Mouse (Mus musculus): ENCODE data around the gene Rhebl1. TPM values are rescaled to one million over a fixed set of nuclear protein-coding genes. Genes with fewer than 3 reads are reported as not detected.

Rhebl1 gene
- polyA plus RNA-seq, 1 experiment from 2014 or later = 9.5 TPM

DNA sequence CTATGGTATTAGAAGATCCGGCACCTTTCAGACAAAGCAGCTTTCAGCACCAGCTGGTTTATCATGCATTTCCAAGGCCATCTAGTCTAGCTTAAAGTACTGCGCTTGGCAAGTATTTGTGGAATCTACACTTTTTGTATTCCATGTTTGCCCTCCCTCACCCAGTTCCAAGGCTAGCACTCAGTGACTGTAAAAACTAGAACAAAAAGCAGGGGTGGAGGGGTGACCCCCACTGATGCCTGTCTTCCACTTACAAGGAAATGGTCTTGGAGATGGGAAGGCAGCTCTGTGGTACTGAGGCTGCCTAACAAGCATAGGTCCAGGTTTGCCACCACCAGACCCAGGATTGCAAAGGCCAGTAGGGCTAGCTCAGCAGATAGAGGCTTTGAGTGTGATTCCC, 8.3 kb upstream of the Rhebl1 start:
- peaks cover 7% of the 10 kb centered on the region; the same call in 1 of the 2 replicates for H3K4me1 ChIP-seq (ENCODE audit: insufficient read depth)
- TF ChIP-seq CTCF (IDR thresholded peaks at IDR 0.05; ENCODE audit: low read depth) = no peak
- H3K27ac ChIP-seq (ENCODE audit: low read depth) = no peak overlapping the region
- DNase-seq (no peak), ATAC-seq (ENCODE audit: insufficient read depth) (no peak)
- peaks cover 26% of the 10 kb centered on the region for H3K27me3 ChIP-seq (ENCODE audit: insufficient read depth, low read length)
- no peaks in the 10 kb centered on the region for H3K9me3 ChIP-seq (ENCODE audit: low read depth, low read length)
- no peak overlapping the region for H3K4me2 ChIP-seq
- 87% methylated on average over 2 of the region's 2 CpGs for WGBS
- no peak overlapping the region for H3K4me3 ChIP-seq (ENCODE audit: low read depth, low read length)
- H3K36me3 ChIP-seq (ENCODE audit: insufficient read depth) = peaks cover 28% of the 10 kb centered on the region
- no peak overlapping the region for H3K9ac ChIP-seq

- Histone ChIP-seq H3K9ac (no peak overlapping the region), H3K4me1 (ENCODE audit: insufficient read depth) (peaks cover 7% of the 10 kb centered on the region; the same call in 1 of the 2 replicates), H3K27ac (ENCODE audit: low read depth) (no peak overlapping the region), H3K9me3 (ENCODE audit: low read depth, low read length) (no peaks in the 10 kb centered on the region), H3K27me3 (ENCODE audit: insufficient read depth, low read length) (peaks cover 36% of the 10 kb centered on the region), H3K4me2 (no peak overlapping the region), H3K4me3 (ENCODE audit: low read depth, low read length) (no peak overlapping the region), H3K36me3 (ENCODE audit: insufficient read depth) (peaks cover 21% of the 10 kb centered on the region)
- WGBS = 61% methylated on average over 1 of the region's 1 CpGs
- no peak for TF ChIP-seq CTCF (IDR thresholded peaks at IDR 0.05; ENCODE audit: low read depth)
- no peak for DNase-seq
- no peak for ATAC-seq (ENCODE audit: insufficient read depth)
These were observed 7.2 kb upstream of the Rhebl1 start for GRCm38 (mm10) chr15:98901530-98901929.

DNA sequence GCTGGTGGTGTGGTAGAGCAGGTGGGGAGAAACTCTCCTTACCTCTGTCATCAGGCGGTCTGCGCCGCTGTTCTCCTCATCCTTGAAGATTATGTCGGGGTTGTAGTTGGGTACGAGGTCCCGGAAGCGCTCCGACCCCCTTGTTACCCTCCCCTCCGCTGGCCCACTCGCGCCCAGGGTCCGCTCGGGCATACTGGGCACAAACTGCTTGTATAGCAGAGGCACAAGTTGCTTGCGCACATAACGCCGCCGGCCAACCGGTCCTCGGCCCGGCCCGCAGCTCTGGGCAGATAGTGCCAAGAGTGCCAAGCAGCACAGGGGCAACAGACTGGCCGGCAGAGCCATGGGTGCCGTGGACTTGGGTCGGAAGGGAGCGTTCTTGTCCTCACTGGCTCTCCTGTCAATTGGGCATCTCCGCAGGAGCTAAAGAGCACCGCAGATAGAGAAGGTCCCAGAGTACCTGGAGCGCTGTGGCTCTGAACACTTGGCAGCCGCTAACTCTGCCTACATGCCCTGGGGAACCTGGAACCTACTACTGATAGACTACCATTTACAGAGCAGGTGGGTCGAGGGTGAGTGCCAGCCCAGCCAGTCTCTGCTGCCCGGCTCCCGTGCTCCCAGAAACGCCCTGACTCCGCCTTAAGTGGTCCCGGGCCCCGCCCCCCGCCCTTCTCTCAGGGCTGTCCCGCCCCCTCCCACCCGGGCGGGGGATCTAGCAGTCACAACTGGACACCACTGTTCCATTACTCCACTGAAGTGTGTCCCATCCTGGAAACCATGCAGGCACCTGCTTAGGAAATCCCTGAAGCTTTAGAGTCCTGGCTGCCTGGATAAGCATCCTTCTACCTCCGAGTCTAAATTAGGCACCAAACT, 3.8 kb upstream of the Rhebl1 start, which contains the start of gene Dhh:
TSS of gene Dhh (minus strand) at position 613 of the 873 bp plus-strand sequence.
- peak; percentile 56 for DNase-seq
- WGBS = under 1% methylated on average over 41 of the region's 41 CpGs

GRCm38 (mm10) chr15:98897495-98897894, 3.2 kb upstream of the Rhebl1 start:
- peak; percentile 22 for DNase-seq
- TF ChIP-seq CTCF (IDR thresholded peaks at IDR 0.05; ENCODE audit: low read depth) = no peak
- Histone ChIP-seq H3K4me3 (ENCODE audit: low read depth, low read length) (peak overlapping the region; percentile 26), H3K4me2 (peak overlapping the region; percentile 54), H3K4me1 (ENCODE audit: insufficient read depth) (peaks cover 14% of the 10 kb centered on the region; the same call in 1 of the 2 replicates), H3K27me3 (ENCODE audit: insufficient read depth, low read length) (peaks cover 77% of the 10 kb centered on the region), H3K27ac (ENCODE audit: low read depth) (no peak overlapping the region), H3K36me3 (ENCODE audit: insufficient read depth) (no peaks in the 10 kb centered on the region), H3K9ac (no peak overlapping the region), H3K9me3 (ENCODE audit: low read depth, low read length) (no peaks in the 10 kb centered on the region)
- ATAC-seq (ENCODE audit: insufficient read depth) = no peak
- WGBS = under 1% methylated on average over 10 of the region's 10 CpGs

More for the DNA sequence above, 3.8 kb upstream of the Rhebl1 start, which contains the start of gene Dhh:
- H3K27me3 ChIP-seq (ENCODE audit: insufficient read depth, low read length) = peaks cover 70% of the 10 kb centered on the region
- no peak for ATAC-seq (ENCODE audit: insufficient read depth)
- H3K27ac ChIP-seq (ENCODE audit: low read depth) = no peak within 1 kb of the TSS
- H3K9me3 ChIP-seq (ENCODE audit: low read depth, low read length) = no peaks in the 10 kb centered on the region
- peak within 1 kb of the TSS; percentile 26 for H3K4me3 ChIP-seq (ENCODE audit: low read depth, low read length)
- H3K36me3 ChIP-seq (ENCODE audit: insufficient read depth) = no peaks in the 10 kb centered on the region
- H3K4me2 ChIP-seq = peak within 1 kb of the TSS; percentile 54
- TF ChIP-seq CTCF (IDR thresholded peaks at IDR 0.05; ENCODE audit: low read depth) = no peak
- no peak within 1 kb of the TSS for H3K9ac ChIP-seq
- peaks cover 14% of the 10 kb centered on the region; the same call in 1 of the 2 replicates for H3K4me1 ChIP-seq (ENCODE audit: insufficient read depth)

DNA sequence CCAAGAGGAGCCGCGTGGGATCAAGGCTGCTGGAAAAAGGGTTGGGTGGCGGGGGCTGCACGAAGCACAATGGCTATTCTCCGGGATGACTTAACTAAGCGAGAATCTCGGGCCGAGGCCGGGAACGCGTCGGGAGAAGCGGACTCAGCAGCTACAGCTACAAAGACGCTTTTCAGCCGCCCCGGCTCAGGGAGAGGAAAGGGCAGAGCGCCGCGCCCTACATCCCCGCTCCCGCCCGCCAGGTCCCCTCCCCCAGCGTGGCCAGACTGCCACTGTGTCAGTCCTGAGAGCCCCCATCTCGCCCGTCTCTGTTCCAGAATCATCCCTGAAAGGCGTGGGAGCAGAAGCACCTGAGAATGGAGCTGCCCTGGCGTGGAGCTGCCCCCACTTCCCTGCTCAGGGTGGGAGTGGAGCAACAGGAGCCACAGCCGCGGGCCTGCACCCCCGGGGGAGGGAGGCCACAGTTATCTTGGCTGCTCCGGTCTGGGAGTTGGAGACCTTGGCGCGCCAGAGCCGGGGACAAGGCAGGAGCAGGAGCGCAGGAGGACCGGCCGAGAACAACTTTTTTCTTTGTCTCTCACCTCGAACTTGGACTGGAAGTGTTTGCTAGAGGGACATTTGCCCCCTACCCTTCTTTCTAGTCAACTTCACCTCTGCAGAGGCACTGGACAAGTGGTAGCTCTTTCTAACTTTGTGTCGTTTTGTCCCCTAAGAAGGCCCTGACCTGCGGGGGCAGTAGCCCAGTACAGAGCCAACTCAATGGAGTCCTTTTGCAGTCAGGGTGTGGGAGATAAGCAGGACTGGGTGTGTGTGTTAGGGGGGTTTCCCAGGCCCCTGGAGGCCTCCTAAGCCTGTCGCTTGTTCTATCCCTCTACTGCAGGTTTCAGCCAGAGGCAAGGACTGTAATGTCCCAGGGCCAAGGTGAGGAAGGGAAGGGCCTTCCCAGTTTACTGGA, 1.6 kb upstream of the Rhebl1 start:
- Histone ChIP-seq H3K9me3 (ENCODE audit: low read depth, low read length) (no peaks in the 10 kb centered on the region), H3K27ac (ENCODE audit: low read depth) (peak overlapping the region; percentile 42; the same call in 1 of the 2 replicates), H3K9ac (no peak overlapping the region), H3K36me3 (ENCODE audit: insufficient read depth) (no peaks in the 10 kb centered on the region), H3K4me1 (ENCODE audit: insufficient read depth) (peaks cover 14% of the 10 kb centered on the region; the same call in 1 of the 2 replicates), H3K4me3 (ENCODE audit: low read depth, low read length) (peak overlapping the region; percentile 56), H3K4me2 (peak overlapping the region; percentile 100), H3K27me3 (ENCODE audit: insufficient read depth, low read length) (peaks cover 84% of the 10 kb centered on the region)
- TF ChIP-seq CTCF (IDR thresholded peaks at IDR 0.05; ENCODE audit: low read depth) = no peak
- WGBS = 4% methylated on average over 40 of the region's 41 CpGs
- ATAC-seq (ENCODE audit: insufficient read depth) (0 out of 2 replicates have a peak, but pooled peaks have one; percentile 29), DNase-seq (peak; percentile 67)

GRCm38 (mm10) chr15:98894746-98895634, 650 bp upstream of the Rhebl1 start:
- Histone ChIP-seq H3K9ac (no peak overlapping the region), H3K27ac (ENCODE audit: low read depth) (no peak overlapping the region), H3K4me1 (ENCODE audit: insufficient read depth) (peaks cover 14% of the 10 kb centered on the region; the same call in 1 of the 2 replicates), H3K9me3 (ENCODE audit: low read depth, low read length) (no peaks in the 10 kb centered on the region), H3K36me3 (ENCODE audit: insufficient read depth) (no peaks in the 10 kb centered on the region), H3K4me2 (peak overlapping the region; percentile 100), H3K27me3 (ENCODE audit: insufficient read depth, low read length) (peaks cover 79% of the 10 kb centered on the region), H3K4me3 (ENCODE audit: low read depth, low read length) (peak overlapping the region; percentile 56)
- no peak for ATAC-seq (ENCODE audit: insufficient read depth)
- DNase-seq = peak; percentile 31
- WGBS = 4% methylated on average over 38 of the region's 38 CpGs
- no peak for TF ChIP-seq CTCF (IDR thresholded peaks at IDR 0.05; ENCODE audit: low read depth)
